Mouse (Mus musculus) kidney, adult 2 months (tissue): ENCODE results near the gene Chpt1. TPM values are rescaled to one million over a fixed set of nuclear protein-coding genes. Genes with fewer than 3 reads are reported as not detected.

ENCODE experiments used
- DNase-seq: peaks from one replicate; pipeline ENCODE4 v3.0.0; 2021
- H3K27ac ChIP-seq: fragments of 200-500 bp; 2 replicates; pipeline ENCODE4 v1.5.1; 2012; ENCODE audit warnings: low read depth, low read length, control low read depth, inconsistent platforms; ENCODE audit not compliant: insufficient read depth
- H3K27me3 ChIP-seq: fragments of 200-500 bp; replicated peaks from 2 replicates; pipeline ENCODE4 v1.6.1; 2012; ENCODE audit warnings: mild to moderate bottlenecking, moderate library complexity, low read length, inconsistent platforms; ENCODE audit not compliant: control insufficient read depth, insufficient read depth
- H3K36me3 ChIP-seq: fragments of 200-500 bp; 2 replicates; pipeline ENCODE4 v1.6.1; 2012; ENCODE audit warnings: mild to moderate bottlenecking, moderate library complexity, low read length, inconsistent platforms; ENCODE audit not compliant: control insufficient read depth, insufficient read depth
- H3K4me1 ChIP-seq: fragments of 200-500 bp; 2 replicates; pipeline ENCODE4 v1.6.1; 2011; ENCODE audit warnings: low read length; ENCODE audit not compliant: control insufficient read depth, insufficient read depth
- H3K4me3 ChIP-seq: fragments of 200-500 bp; 2 replicates; pipeline ENCODE4 v1.5.1; 2011; ENCODE audit warnings: mild to moderate bottlenecking, low read depth, low read length, control low read depth; ENCODE audit not compliant: insufficient read depth
- CTCF ChIP-seq: fragments of 200-500 bp; conservative IDR thresholded peaks from 2 replicates; pipeline ENCODE4 v1.5.1; 2011; ENCODE audit warnings: low read depth, mild to moderate bottlenecking, control low read depth, low read length, moderate library complexity, mixed read lengths; ENCODE audit not compliant: insufficient read depth, insufficient read length
- POLR2A ChIP-seq: fragments of 200-500 bp; IDR thresholded peaks from one replicate; pipeline ENCODE4 v1.6.1; 2011; ENCODE audit warnings: low read depth, low read length, control low read depth
- WGBS: fragments of 180-500 bp; shearing (Covaris S2); methylation state at CpG from one replicate; pipeline ENCODE4 v1.1.7; 2018; 5-methylcytosine and 5-hydroxymethylcytosine counted together
- polyA plus RNA-seq: library from polyadenylated mRNA; depleted of rRNA; stranded (reverse); fragments of >200 nt; gene quantifications from 2 replicates; pipeline ENCODE4 v1.2.3, GENCODE M21; 2012

The Chpt1 gene
- polyA plus RNA-seq, 1 experiment: 524 TPM

GRCm38 (mm10) chr10:88505256-88505655, 1.4 kb upstream of the Chpt1 start:
- H3K36me3 ChIP-seq: no peaks in the 10 kb centered on the region; the same call in 1 of the 2 replicates
- no peak overlapping the region for H3K4me3 ChIP-seq
- peak overlapping the region; percentile 81; the same call in 1 of the 2 replicates for H3K27ac ChIP-seq
- peaks cover 23% of the 10 kb centered on the region for H3K4me1 ChIP-seq
- 52% methylated on average over 5 of the region's 5 CpGs for WGBS
- TF ChIP-seq POLR2A: no peak
- TF ChIP-seq CTCF: no peak
- no peaks in the 10 kb centered on the region for H3K27me3 ChIP-seq
- peak; percentile 16 for DNase-seq

- H3K4me3 ChIP-seq: no peak overlapping the region
Observed at GRCm38 (mm10) chr10:88504481-88504880, 608 bp upstream of the Chpt1 start.

GRCm38 (mm10) chr10:88502919-88503318, 954 bp downstream of the Chpt1 start:
- DNase-seq: no peak
- TF ChIP-seq CTCF (no peak), POLR2A (no peak)
- Histone ChIP-seq H3K36me3 (peaks cover 4% of the 10 kb centered on the region; the same call in 1 of the 2 replicates), H3K4me3 (peak overlapping the region; percentile 100), H3K4me1 (peaks cover 14% of the 10 kb centered on the region), H3K27me3 (no peaks in the 10 kb centered on the region), H3K27ac (peak overlapping the region; percentile 100)
- WGBS: 7% methylated on average over 4 of the region's 4 CpGs

More at GRCm38 (mm10) chr10:88504481-88504880, 608 bp upstream of the Chpt1 start:
- peak; percentile 25 for DNase-seq
- Histone ChIP-seq H3K4me1 (peaks cover 23% of the 10 kb centered on the region), H3K27ac (peak overlapping the region; percentile 98), H3K36me3 (no peaks in the 10 kb centered on the region; the same call in 1 of the 2 replicates), H3K27me3 (no peaks in the 10 kb centered on the region)
- WGBS: 48% methylated on average over 3 of the region's 3 CpGs
- TF ChIP-seq POLR2A: no peak
- no peak for TF ChIP-seq CTCF

- peak; percentile 63 for DNase-seq
- H3K27me3 ChIP-seq: no peaks in the 10 kb centered on the region
- peaks cover 4% of the 10 kb centered on the region; the same call in 1 of the 2 replicates for H3K36me3 ChIP-seq
- H3K4me3 ChIP-seq: peak overlapping the region; percentile 100
- H3K27ac ChIP-seq: peak overlapping the region; percentile 100
- no peak for TF ChIP-seq CTCF
- 34% methylated on average over 13 of the region's 13 CpGs for WGBS
- H3K4me1 ChIP-seq: peaks cover 14% of the 10 kb centered on the region
Observed at GRCm38 (mm10) chr10:88501886-88502765, 1.7 kb downstream of the Chpt1 start.

GRCm38 (mm10) chr10:88501370-88501769, 2.5 kb downstream of the Chpt1 start:
- WGBS: 25% methylated on average over 10 of the region's 10 CpGs
- DNase-seq: peak; percentile 76

GRCm38 (mm10) chr10:88499993-88500392, 3.9 kb downstream of the Chpt1 start:
- DNase-seq: no peak
- Histone ChIP-seq H3K4me3 (peak overlapping the region; percentile 100), H3K27me3 (no peaks in the 10 kb centered on the region), H3K4me1 (peaks cover 19% of the 10 kb centered on the region; the same call in 1 of the 2 replicates), H3K27ac (peak overlapping the region; percentile 100), H3K36me3 (peaks cover 4% of the 10 kb centered on the region; the same call in 1 of the 2 replicates)
- no peak for TF ChIP-seq CTCF
- no peak for TF ChIP-seq POLR2A
- 38% methylated on average over 5 of the region's 5 CpGs for WGBS

More at GRCm38 (mm10) chr10:88501370-88501769, 2.5 kb downstream of the Chpt1 start:
- TF ChIP-seq CTCF (no peak), POLR2A (no peak)
- Histone ChIP-seq H3K4me1 (peaks cover 16% of the 10 kb centered on the region), H3K36me3 (peaks cover 4% of the 10 kb centered on the region; the same call in 1 of the 2 replicates), H3K27me3 (no peaks in the 10 kb centered on the region), H3K27ac (peak overlapping the region; percentile 100), H3K4me3 (peak overlapping the region; percentile 100)
